Mouse (Mus musculus): Measurements from ENCODE around the gene Gm7247.

DNA sequence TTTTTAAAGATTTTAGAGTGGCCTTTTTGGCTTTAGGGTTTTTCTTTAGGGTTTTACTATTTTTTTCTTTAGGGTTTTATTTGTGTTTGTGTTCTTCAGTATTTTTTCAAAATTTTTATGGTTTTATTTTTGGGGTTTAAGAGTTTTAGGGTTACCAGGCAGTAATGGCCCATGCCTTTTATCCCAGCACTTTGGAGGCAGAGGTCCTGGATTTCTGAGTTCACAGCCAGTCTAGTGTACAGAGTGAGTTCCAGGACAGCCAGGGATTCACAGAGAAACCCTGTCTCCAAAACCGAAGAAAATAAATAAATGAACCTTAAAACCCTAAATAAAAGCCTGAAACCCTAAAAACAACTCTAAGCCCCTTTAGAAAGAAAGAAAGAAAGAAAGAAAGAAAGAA lies 124.6 kb downstream of the Gm7247 start:
- TF ChIP-seq CTCF (conservative IDR thresholded peaks at IDR 0.05; ENCODE audit: insufficient read depth, insufficient read length, low read depth, low read length) = no peak
- TF ChIP-seq POLR2A (IDR thresholded peaks at IDR 0.05; ENCODE audit: low read depth, low read length) = no peak
